Mouse (Mus musculus): ENCODE data around the gene Cby1. TPM values are rescaled to one million over a fixed set of nuclear protein-coding genes. Genes with fewer than 3 reads are reported as not detected.
A peak's percentile ranks its signal among the peaks of the same experiment; 100 is the strongest.

Gene Cby1
- 84.2 and 85.8 TPM in 2 replicates for polyA plus RNA-seq (2015; fragmentation: Nextera tagmentation; extraction: Ambion mirVana)

- H3K4me3 ChIP-seq: peak within 1 kb of the TSS; percentile 93
- peaks cover 32% of the 10 kb centered on the region for H3K36me3 ChIP-seq
- peak within 1 kb of the TSS; percentile 94 for H3K9ac ChIP-seq
- H3K9me3 ChIP-seq: peaks cover 3% of the 10 kb centered on the region; the same call in 1 of the 2 replicates
- H3K4me2 ChIP-seq: peak within 1 kb of the TSS; percentile 71
- peak within 1 kb of the TSS; percentile 98 for H3K27ac ChIP-seq
- ATAC-seq (ENCODE audit: low FRiP score): peak; percentile 89
- H3K4me1 ChIP-seq (replicated peaks): peaks cover 20% of the 10 kb centered on the region
- H3K27me3 ChIP-seq: no peaks in the 10 kb centered on the region
- WGBS: under 1% methylated on average over 55 of the region's 55 CpGs
These were observed at the start of gene Cby1, which contains the start of gene Fam227a for GRCm38 (mm10) chr15:79658531-79659375. Gene Cby1, plus strand, starts transcription at chr15:79659199. Gene Fam227a, minus strand, starts transcription at chr15:79658956.

GRCm38 (mm10) chr15:79609226-79609625, 49.8 kb upstream of the Cby1 start:
- peaks cover 12% of the 10 kb centered on the region for H3K27me3 ChIP-seq
- H3K9ac ChIP-seq: no peak overlapping the region
- H3K4me1 ChIP-seq (replicated peaks): peaks cover 12% of the 10 kb centered on the region
- H3K9me3 ChIP-seq: 0 out of 2 replicates have a peak, but pooled peaks cover 5% of the 10 kb centered on the region
- no peak overlapping the region for H3K4me2 ChIP-seq
- peaks cover 43% of the 10 kb centered on the region for H3K36me3 ChIP-seq
- no peak overlapping the region for H3K4me3 ChIP-seq
- ATAC-seq (ENCODE audit: low FRiP score): no peak
- no peak overlapping the region for H3K27ac ChIP-seq
- 97% methylated on average over 2 of the region's 2 CpGs for WGBS

GRCm38 (mm10) chr15:79615501-79615900, 43.5 kb upstream of the Cby1 start:
- no peak overlapping the region for H3K9ac ChIP-seq
- no peaks in the 10 kb centered on the region for H3K27me3 ChIP-seq
- no peak overlapping the region for H3K27ac ChIP-seq
- no peak overlapping the region for H3K4me2 ChIP-seq
- 0 out of 2 replicates have a peak, but pooled peaks cover 2% of the 10 kb centered on the region for H3K9me3 ChIP-seq
- no peaks in the 10 kb centered on the region for H3K4me1 ChIP-seq (replicated peaks)
- 88% methylated on average over 7 of the region's 7 CpGs for WGBS
- no peak overlapping the region for H3K4me3 ChIP-seq
- no peak for ATAC-seq (ENCODE audit: low FRiP score)
- peaks cover 85% of the 10 kb centered on the region for H3K36me3 ChIP-seq

- ATAC-seq (ENCODE audit: low FRiP score): no peak
- H3K36me3 ChIP-seq: peaks cover 87% of the 10 kb centered on the region
- no peak overlapping the region for H3K27ac ChIP-seq
- WGBS: 91% methylated on average over 5 of the region's 5 CpGs
- H3K4me3 ChIP-seq: no peak overlapping the region
- no peak overlapping the region for H3K4me2 ChIP-seq
- no peak overlapping the region for H3K9ac ChIP-seq
- no peaks in the 10 kb centered on the region for H3K9me3 ChIP-seq
- H3K4me1 ChIP-seq (replicated peaks): no peaks in the 10 kb centered on the region
- no peaks in the 10 kb centered on the region for H3K27me3 ChIP-seq
These were observed 42.3 kb upstream of the Cby1 start for GRCm38 (mm10) chr15:79616729-79617128.

- no peak overlapping the region for H3K4me2 ChIP-seq
- peaks cover 90% of the 10 kb centered on the region for H3K36me3 ChIP-seq
- ATAC-seq (ENCODE audit: low FRiP score): no peak
- no peak overlapping the region for H3K4me3 ChIP-seq
- no peaks in the 10 kb centered on the region for H3K4me1 ChIP-seq (replicated peaks)
- 85% methylated on average over 11 of the region's 11 CpGs for WGBS
- no peak overlapping the region for H3K27ac ChIP-seq
- no peaks in the 10 kb centered on the region for H3K27me3 ChIP-seq
- no peaks in the 10 kb centered on the region for H3K9me3 ChIP-seq
- H3K9ac ChIP-seq: no peak overlapping the region
These were observed 41.9 kb upstream of the Cby1 start for GRCm38 (mm10) chr15:79617135-79617534.

GRCm38 (mm10) chr15:79618456-79618855, 40.5 kb upstream of the Cby1 start:
- H3K4me2 ChIP-seq: no peak overlapping the region
- H3K4me3 ChIP-seq: no peak overlapping the region
- no peaks in the 10 kb centered on the region for H3K27me3 ChIP-seq
- ATAC-seq (ENCODE audit: low FRiP score): no peak
- 85% methylated on average over 7 of the region's 7 CpGs for WGBS
- H3K4me1 ChIP-seq (replicated peaks): no peaks in the 10 kb centered on the region
- no peak overlapping the region for H3K27ac ChIP-seq
- no peak overlapping the region for H3K9ac ChIP-seq
- peaks cover 91% of the 10 kb centered on the region for H3K36me3 ChIP-seq
- no peaks in the 10 kb centered on the region for H3K9me3 ChIP-seq

GRCm38 (mm10) chr15:79619770-79620414, 39.1 kb upstream of the Cby1 start:
- H3K36me3 ChIP-seq: peaks cover 93% of the 10 kb centered on the region
- 82% methylated on average over 11 of the region's 11 CpGs for WGBS
- ATAC-seq (ENCODE audit: low FRiP score): no peak

GRCm38 (mm10) chr15:79630471-79630870, 28.5 kb upstream of the Cby1 start:
- Histone ChIP-seq H3K36me3 (peaks cover 96% of the 10 kb centered on the region), H3K4me2 (no peak overlapping the region), H3K4me1 (replicated peaks) (no peaks in the 10 kb centered on the region), H3K4me3 (no peak overlapping the region), H3K27me3 (no peaks in the 10 kb centered on the region), H3K9ac (no peak overlapping the region), H3K27ac (no peak overlapping the region), H3K9me3 (no peaks in the 10 kb centered on the region)
- ATAC-seq (ENCODE audit: low FRiP score): no peak
- whole genome bisulfite sequencing: 69% methylated on average over 2 of the region's 2 CpGs

More at GRCm38 (mm10) chr15:79619770-79620414, 39.1 kb upstream of the Cby1 start:
- Histone ChIP-seq H3K9ac (no peak overlapping the region), H3K4me3 (no peak overlapping the region), H3K4me1 (replicated peaks) (no peaks in the 10 kb centered on the region), H3K27ac (no peak overlapping the region), H3K27me3 (no peaks in the 10 kb centered on the region), H3K9me3 (no peaks in the 10 kb centered on the region), H3K4me2 (no peak overlapping the region)

- WGBS: 73% methylated on average over 12 of the region's 12 CpGs
- Histone ChIP-seq H3K4me3 (no peak overlapping the region), H3K27me3 (no peaks in the 10 kb centered on the region), H3K9me3 (no peaks in the 10 kb centered on the region), H3K27ac (no peak overlapping the region), H3K36me3 (peaks cover 82% of the 10 kb centered on the region), H3K4me1 (replicated peaks) (no peaks in the 10 kb centered on the region), H3K9ac (no peak overlapping the region), H3K4me2 (no peak overlapping the region)
- no peak for ATAC-seq (ENCODE audit: low FRiP score)
These were observed 17.7 kb upstream of the Cby1 start for GRCm38 (mm10) chr15:79641135-79641817.

GRCm38 (mm10) chr15:79645483-79645882, 13.5 kb upstream of the Cby1 start:
- H3K4me1 ChIP-seq (replicated peaks): no peaks in the 10 kb centered on the region
- H3K27me3 ChIP-seq: no peaks in the 10 kb centered on the region
- H3K27ac ChIP-seq: no peak overlapping the region
- WGBS: 90% methylated on average over 2 of the region's 2 CpGs
- H3K9me3 ChIP-seq: no peaks in the 10 kb centered on the region
- H3K4me3 ChIP-seq: no peak overlapping the region
- ATAC-seq (ENCODE audit: low FRiP score): no peak
- no peak overlapping the region for H3K4me2 ChIP-seq
- H3K9ac ChIP-seq: no peak overlapping the region
- peaks cover 84% of the 10 kb centered on the region for H3K36me3 ChIP-seq

GRCm38 (mm10) chr15:79648130-79648529, 10.9 kb upstream of the Cby1 start:
- no peak for ATAC-seq (ENCODE audit: low FRiP score)
- H3K4me3 ChIP-seq: no peak overlapping the region
- H3K4me2 ChIP-seq: no peak overlapping the region
- no peaks in the 10 kb centered on the region for H3K9me3 ChIP-seq
- no peaks in the 10 kb centered on the region for H3K27me3 ChIP-seq
- H3K9ac ChIP-seq: no peak overlapping the region; the same call in 1 of the 2 replicates
- WGBS: 92% methylated on average over 12 of the region's 12 CpGs
- no peak overlapping the region for H3K27ac ChIP-seq
- peaks cover 77% of the 10 kb centered on the region for H3K36me3 ChIP-seq
- H3K4me1 ChIP-seq (replicated peaks): no peaks in the 10 kb centered on the region

- no peaks in the 10 kb centered on the region for H3K27me3 ChIP-seq
- H3K4me2 ChIP-seq: no peak overlapping the region
- H3K27ac ChIP-seq: no peak overlapping the region
- peaks cover 66% of the 10 kb centered on the region for H3K36me3 ChIP-seq
- ATAC-seq (ENCODE audit: low FRiP score): no peak
- H3K9me3 ChIP-seq: no peaks in the 10 kb centered on the region
- H3K4me1 ChIP-seq (replicated peaks): no peaks in the 10 kb centered on the region
- no peak overlapping the region for H3K9ac ChIP-seq
- no peak overlapping the region for H3K4me3 ChIP-seq
These were observed 8.4 kb upstream of the Cby1 start for GRCm38 (mm10) chr15:79650569-79650968.
